Mouse (Mus musculus) left cerebral cortex, postnatal 14 days (tissue): ENCODE measurements around the gene Ino80b. TPM values are rescaled to one million over a fixed set of nuclear protein-coding genes. Genes with fewer than 3 reads are reported as not detected.

Source experiments
- microRNA-seq, 2 experiments: library from miRNA; unstranded; fragments of <30 nt; microRNA quantifications; one replicate each; pipeline ENCODE4 v1.2.0; 2022
- total RNA-seq, 2 experiments: library from RNA; stranded (reverse); gene quantifications; 2 replicates each; pipeline ENCODE4 v1.2.3; 2021

Gene Ino80b
- total RNA-seq, 2 experiments from 2014 or later, result 15.1 to 18.8 TPM

Small RNA genes lying within 50 kb of the gene (microRNA-seq; reads per million reads assigned to microRNA genes)
- gene Mir3470a, result 0 reads per million in 2 experiments

Other genes starting within 250 kb of the Ino80b start
- 10 to 100 TPM; 44.5 to 45.6 TPM for gene Sema4f, start 185.7 kb downstream of the Ino80b start, total RNA-seq
- under 1 TPM in 1 of 2 experiments, not detected in 1; 0.23 TPM for gene M1ap, start 178.5 kb downstream of the Ino80b start, total RNA-seq
- 1 to 10 TPM; 1.5 to 2.3 TPM for gene Dok1, start 92.0 kb downstream of the Ino80b start, total RNA-seq
- 1 to 10 TPM; 3.0 to 3.3 TPM for gene Loxl3, start 91.3 kb downstream of the Ino80b start, total RNA-seq
- 100 to 1,000 TPM; 104 to 113 TPM for gene Aup1, start 70.9 kb downstream of the Ino80b start, total RNA-seq
- gene Htra2, start 70.2 kb downstream of the Ino80b start, total RNA-seq, result 10 to 100 TPM; 52.2 to 57.5 TPM
- gene Dqx1, start 67.6 kb downstream of the Ino80b start, total RNA-seq, result under 1 TPM; 0.44 to 0.79 TPM
- not detected for gene Tlx2, start 55.1 kb downstream of the Ino80b start, total RNA-seq
- 10 to 100 TPM; 21.9 to 24.3 TPM for gene Pcgf1, start 47.6 kb downstream of the Ino80b start, total RNA-seq
- under 1 TPM in 1 of 2 experiments, not detected in 1; 0.46 TPM for gene Lbx2, start 39.1 kb downstream of the Ino80b start, total RNA-seq
- 1 to 10 TPM; 3.5 to 4.9 TPM for gene Ccdc142, start 23.8 kb downstream of the Ino80b start, total RNA-seq
- 1 to 10 TPM; 4.1 to 5.5 TPM for gene Gm42688, start 23.8 kb downstream of the Ino80b start, total RNA-seq
- gene Mrpl53, start 16.4 kb downstream of the Ino80b start, total RNA-seq, result 10 to 100 TPM; 61.7 to 64.8 TPM
- 10 to 100 TPM; 24.4 to 27.3 TPM for gene Mogs, start 9.9 kb downstream of the Ino80b start, total RNA-seq
- gene Wbp1, start 3.9 kb downstream of the Ino80b start, total RNA-seq, result 10 to 100 TPM; 44.2 to 53.8 TPM
- gene Rtkn, start 10.0 kb upstream of the Ino80b start, total RNA-seq, result 10 to 100 TPM; 55.2 to 62.4 TPM
- gene Wdr54, start 31.0 kb upstream of the Ino80b start, total RNA-seq, result 10 to 100 TPM; 29.0 to 31.6 TPM
- 10 to 100 TPM; 31.4 to 32.5 TPM for gene 1700003E16Rik, start 31.0 kb upstream of the Ino80b start, total RNA-seq
- gene Dctn1, start 40.5 kb upstream of the Ino80b start, total RNA-seq, result 100 to 1,000 TPM; 341 to 348 TPM
- 1 to 10 TPM; 1.1 TPM for gene Slc4a5, start 94.4 kb upstream of the Ino80b start, total RNA-seq
- gene Mthfd2, start 200.5 kb upstream of the Ino80b start, total RNA-seq, result 1 to 10 TPM; 6.2 to 6.6 TPM
- gene Mob1a, start 200.6 kb upstream of the Ino80b start, total RNA-seq, result 10 to 100 TPM; 22.0 to 22.4 TPM
- gene Bola3, start 223.7 kb upstream of the Ino80b start, total RNA-seq, result 10 to 100 TPM; 41.2 to 45.5 TPM